Mouse (Mus musculus) MEL (cell line): Measurements from ENCODE around the gene Lrrc49.

Experiments
- CTCF ChIP-seq, 3 experiments: IDR thresholded peaks in 2 of 3; conservative IDR thresholded peaks in 1 of 3; 2 replicates each; pipeline ENCODE4 v1.5.1; 2011 to 2012; ENCODE audit warnings: low read length in 3 of 3, low read depth in 2 of 3, mild to moderate bottlenecking in 2 of 3, improper control_type of control experiment in 1 of 3, inconsistent platforms in 1 of 3, mixed read lengths in 1 of 3, moderate library complexity in 1 of 3; ENCODE audit not compliant: control insufficient read depth in 1 of 3, insufficient read depth in 1 of 3, poor library complexity in 1 of 3, severe bottlenecking in 1 of 3
- E2F4 ChIP-seq: IDR thresholded peaks from 2 replicates; pipeline ENCODE4 v1.6.1; 2011; ENCODE audit warnings: low read depth, low read length, improper control_type of control experiment, borderline replicate concordance
- NRF1 ChIP-seq: IDR thresholded peaks from 2 replicates; pipeline ENCODE4 v1.6.1; 2014; ENCODE audit warnings: low read depth, mild to moderate bottlenecking, inconsistent platforms, low read length, improper control_type of control experiment, moderate library complexity; ENCODE audit not compliant: poor library complexity, insufficient read depth, severe bottlenecking
- POLR2A ChIP-seq, 2 experiments: IDR thresholded peaks; 2 replicates each; pipeline ENCODE4 v1.6.1; 2011 to 2012; ENCODE audit warnings: low read length in 2 of 2, mild to moderate bottlenecking in 2 of 2, control low read depth in 1 of 2, improper control_type of control experiment in 1 of 2, low read depth in 1 of 2, moderate library complexity in 1 of 2; ENCODE audit not compliant: control insufficient read depth in 1 of 2, insufficient read depth in 1 of 2, poor library complexity in 1 of 2

DNA sequence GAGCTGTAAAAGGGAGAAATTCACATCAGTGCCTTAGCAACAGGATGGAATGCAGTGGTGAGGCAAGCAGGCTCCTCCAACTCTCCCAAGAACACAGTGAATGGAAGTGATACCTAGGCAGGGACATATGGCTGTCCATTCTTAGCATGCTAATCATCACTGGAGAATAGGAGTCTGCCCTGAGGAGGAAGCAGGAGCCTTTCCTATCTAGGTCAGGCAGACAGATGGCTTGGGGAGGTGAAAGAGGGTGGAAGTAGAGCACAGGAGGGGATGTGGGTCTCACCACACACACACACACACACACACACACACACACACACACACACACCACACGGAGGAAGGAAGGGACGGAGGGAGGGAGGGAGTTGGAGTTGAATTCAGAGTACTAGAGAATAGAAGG lies 62.1 kb downstream of the Lrrc49 start:
- no peak for TF ChIP-seq POLR2A (IDR thresholded peaks at IDR 0.05; ENCODE audit: control insufficient read depth in 1 of 2, insufficient read depth in 1 of 2, low read depth in 1 of 2, low read length in 2 of 2, poor library complexity in 1 of 2)
- TF ChIP-seq E2F4 = no peak
- no peak for TF ChIP-seq CTCF (IDR thresholded peaks at IDR 0.05 in 2 of 3, conservative IDR thresholded peaks at IDR 0.05 in 1 of 3; ENCODE audit: control insufficient read depth in 1 of 3, insufficient read depth in 1 of 3, low read depth in 2 of 3, low read length in 3 of 3, poor library complexity in 1 of 3, severe bottlenecking in 1 of 3)
- TF ChIP-seq NRF1 = no peak
